Mouse (Mus musculus) thymus, adult 2 months (tissue): ENCODE measurements around the gene Duox1.

Experiments
- CTCF ChIP-seq: fragments of 200-500 bp; IDR thresholded peaks from 2 replicates; pipeline ENCODE4 v1.5.1; 2012; ENCODE audit warnings: mild to moderate bottlenecking, control low read depth, low read length, moderate library complexity, borderline replicate concordance; ENCODE audit not compliant: control insufficient read depth, poor library complexity, insufficient read depth; ENCODE audit errors: extremely low read depth
- POLR2A ChIP-seq: fragments of 200-500 bp; IDR thresholded peaks from 2 replicates; pipeline ENCODE4 v1.6.1; 2012; ENCODE audit warnings: mild to moderate bottlenecking, low read length, control low read depth, moderate library complexity; ENCODE audit not compliant: control insufficient read depth, poor library complexity, insufficient read depth; ENCODE audit errors: extremely low read depth

DNA sequence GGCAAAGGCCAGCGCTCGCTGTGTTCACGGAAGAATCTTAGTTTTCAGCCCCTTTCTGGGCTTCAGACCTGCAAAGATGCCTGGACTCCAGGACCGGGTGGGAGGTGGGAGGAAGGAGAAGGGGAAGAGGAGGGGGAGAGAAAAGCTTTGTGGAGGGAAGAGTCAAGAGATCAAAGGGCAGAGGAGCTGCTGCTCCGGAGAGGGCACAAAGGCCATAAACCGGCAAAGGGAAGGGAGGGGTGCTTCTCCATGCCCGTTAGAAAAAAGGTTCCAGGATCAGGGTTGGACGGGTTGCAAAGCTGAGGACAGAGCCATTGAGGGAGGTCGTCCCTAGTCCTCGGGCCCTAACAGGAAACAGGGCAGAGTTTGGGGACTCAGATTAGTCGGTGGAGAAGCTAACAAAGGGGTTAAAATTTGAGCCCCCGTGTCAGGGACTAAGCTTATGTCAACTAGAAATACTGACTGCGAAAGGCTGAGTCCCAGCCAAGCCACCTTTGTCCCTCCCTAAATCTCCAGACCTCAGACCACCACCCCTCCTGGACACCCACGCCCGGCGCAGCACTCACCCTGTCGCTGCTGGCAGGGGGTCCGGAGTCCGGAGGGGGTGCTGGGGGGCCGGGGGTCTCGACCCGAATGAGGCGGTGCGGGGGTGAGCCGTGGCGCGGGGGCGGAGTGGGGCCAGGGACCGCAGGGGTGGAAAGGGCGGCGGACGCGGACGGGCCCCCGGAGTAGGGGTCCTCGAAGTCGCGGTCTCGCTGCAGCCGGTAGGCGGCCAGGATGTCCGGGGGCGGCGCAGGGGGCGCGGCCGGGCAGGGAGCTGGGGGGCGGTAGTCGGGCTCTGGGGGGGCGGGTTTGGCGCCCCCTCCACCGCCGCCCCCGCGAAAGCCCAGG lies 52.9 kb downstream of the Duox1 start:
- TF ChIP-seq POLR2A (no peak), CTCF (no peak)
